Mouse (Mus musculus): ENCODE data around the gene Nme8.

Gene Nme8

GRCm38 (mm10) chr13:19697790-19698189 lies at the start of gene Nme8:
Gene Nme8 (minus strand): TSS chr13:19697794.
- no peak for DNase-seq (ENCODE audit: low spot score)

DNA sequence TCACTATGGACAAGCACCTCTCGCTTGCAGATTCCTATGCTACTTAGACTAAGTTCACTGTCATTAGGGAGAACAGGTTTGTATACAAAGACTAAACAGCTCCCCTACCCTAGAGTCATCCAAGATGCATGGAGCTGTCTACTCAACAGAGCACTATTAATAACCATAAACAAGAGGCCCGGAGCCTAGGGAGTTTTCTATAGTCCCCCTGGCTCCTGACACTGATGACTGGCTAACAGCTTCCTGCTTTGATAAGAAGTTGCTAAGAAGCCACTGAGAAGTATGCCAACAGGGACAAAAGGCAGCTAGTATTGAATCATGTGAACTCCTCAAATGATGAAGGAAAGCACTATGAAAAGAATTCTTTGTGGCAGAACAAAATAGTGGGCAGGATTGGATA lies 48.1 kb upstream of the Nme8 start:
- peak; percentile 12 for DNase-seq (ENCODE audit: low spot score)

- peak; percentile 3 for DNase-seq (ENCODE audit: low spot score)
These were observed 46.9 kb upstream of the Nme8 start for GRCm38 (mm10) chr13:19744536-19744935.

DNA sequence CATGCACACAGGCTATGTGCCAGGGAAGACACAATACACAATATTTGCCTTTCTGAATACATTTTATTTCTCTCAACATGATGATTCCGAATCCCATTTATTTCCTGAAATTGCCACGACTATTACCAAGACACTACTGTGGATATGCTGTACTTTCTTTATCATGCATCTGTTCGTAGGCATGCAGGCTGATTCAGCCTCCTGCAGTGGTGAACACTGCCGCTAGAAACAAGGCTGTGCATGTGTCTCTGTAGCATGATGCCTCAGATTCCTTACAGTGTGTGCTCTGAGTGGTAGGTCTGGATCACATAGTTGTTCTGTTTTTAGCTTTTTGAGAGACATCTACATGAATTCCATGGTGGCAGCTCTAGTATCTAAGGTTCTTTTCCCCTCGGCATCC lies 37.0 kb upstream of the Nme8 start:
- no peak for DNase-seq (ENCODE audit: low spot score)

DNA sequence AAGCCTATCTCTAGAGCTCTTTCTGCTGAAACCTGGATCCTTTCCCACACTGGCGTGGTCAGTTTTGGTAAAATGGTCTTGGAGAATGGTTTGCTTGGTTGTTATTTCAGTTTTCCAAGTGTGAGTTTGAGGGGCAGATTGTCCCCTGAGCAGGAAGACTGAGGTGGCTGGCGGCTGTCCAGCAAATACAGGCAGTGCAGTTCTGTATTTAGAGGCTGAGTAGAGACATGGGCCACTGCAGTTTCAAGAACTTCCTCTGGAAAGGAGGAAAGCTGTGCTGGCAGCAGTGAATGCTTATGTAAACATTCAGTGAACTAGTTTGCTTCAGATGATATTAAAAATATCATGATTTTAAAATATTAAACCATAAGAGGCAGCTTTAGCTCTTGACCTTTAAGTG lies 33.2 kb upstream of the Nme8 start:
- DNase-seq (ENCODE audit: low spot score) = no peak

- no peak for DNase-seq (ENCODE audit: low spot score)
These were observed 21.4 kb upstream of the Nme8 start for GRCm38 (mm10) chr13:19718954-19719353.

- DNase-seq (ENCODE audit: low spot score) = no peak
These were observed 19.6 kb upstream of the Nme8 start for GRCm38 (mm10) chr13:19717201-19717600.

DNA sequence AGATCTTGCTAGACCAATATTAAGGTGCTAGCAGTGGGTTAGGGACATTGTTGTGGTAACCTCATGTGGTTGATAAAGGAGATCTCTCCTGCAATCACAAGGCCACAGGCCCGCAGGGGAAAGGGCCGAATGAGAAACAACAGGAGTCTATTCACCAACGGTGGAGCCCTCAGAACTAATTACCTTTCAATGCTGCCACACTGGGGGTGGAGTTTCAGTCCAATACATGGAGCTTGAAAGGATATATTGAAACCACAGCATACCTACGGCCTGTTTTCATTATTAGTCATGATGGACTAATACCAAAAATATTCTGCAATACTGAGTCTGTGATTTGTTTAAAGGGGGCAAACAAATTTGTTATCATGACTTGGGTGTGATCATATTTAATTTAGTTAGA lies 6.2 kb upstream of the Nme8 start:
- DNase-seq (ENCODE audit: low spot score) = no peak

DNA sequence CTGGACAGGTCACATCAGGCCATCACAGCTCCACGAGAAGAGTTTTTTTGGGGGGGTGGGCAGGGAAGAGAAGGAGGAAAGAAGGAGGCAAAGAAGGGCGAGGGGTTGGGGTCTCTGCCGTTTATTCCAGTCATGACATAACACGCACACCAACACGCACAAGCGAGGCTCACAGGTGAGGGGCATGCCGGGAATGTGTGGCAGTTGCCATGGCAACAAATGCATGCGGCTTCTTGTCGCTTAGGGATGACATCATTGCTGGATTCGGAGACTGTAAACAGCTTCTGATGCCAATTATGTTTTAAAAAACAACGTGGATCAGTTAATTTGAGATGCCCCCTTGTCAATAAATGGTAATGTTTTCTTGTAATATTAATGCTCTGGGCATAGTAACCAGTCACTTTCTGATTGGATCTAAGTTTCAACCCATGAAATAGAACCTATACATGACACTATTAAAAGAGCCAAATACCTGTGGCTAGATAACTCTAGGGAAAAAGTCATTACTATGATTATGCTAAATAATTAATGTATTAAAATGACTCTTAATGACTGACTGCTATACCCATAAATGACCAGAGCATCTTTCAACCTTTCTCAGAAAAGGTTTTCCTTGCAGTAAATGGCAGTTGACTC lies 4.0 kb upstream of the Nme8 start:
- no peak for DNase-seq (ENCODE audit: low spot score)

DNA sequence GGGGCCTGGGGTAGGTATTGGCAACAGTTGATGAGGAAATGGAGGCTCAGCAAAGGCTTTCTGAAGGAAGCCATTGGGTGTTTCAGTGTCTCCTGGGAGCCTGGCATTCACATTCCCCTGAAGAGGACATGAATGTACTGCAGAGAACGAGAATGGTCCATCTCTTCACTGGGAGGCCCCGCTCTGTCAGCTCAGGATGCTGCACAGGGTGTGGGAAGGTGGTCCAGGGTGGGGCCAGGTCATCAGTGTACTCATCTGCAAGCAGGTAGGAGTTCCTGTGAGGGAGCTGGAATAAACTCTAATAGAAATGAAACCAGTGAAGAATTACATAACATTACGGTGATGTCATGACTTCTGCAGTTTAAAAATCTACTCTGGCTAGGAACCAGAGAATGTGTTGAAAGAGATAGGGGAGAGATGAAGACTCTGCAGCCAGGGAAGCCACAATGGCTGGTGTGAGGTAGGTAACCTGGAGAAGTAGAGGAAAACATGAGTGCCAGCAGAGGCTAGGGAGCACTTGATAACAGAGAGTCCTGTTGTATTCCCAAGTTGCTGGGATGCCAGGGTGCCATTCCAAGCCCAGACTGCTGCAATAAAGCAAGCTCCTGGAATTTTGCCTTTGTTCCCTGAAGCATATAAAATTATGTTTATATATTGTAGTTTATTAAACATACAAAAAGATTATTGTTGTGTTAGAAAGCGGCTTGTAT lies 3.3 kb upstream of the Nme8 start:
- no peak for DNase-seq (ENCODE audit: low spot score)

DNA sequence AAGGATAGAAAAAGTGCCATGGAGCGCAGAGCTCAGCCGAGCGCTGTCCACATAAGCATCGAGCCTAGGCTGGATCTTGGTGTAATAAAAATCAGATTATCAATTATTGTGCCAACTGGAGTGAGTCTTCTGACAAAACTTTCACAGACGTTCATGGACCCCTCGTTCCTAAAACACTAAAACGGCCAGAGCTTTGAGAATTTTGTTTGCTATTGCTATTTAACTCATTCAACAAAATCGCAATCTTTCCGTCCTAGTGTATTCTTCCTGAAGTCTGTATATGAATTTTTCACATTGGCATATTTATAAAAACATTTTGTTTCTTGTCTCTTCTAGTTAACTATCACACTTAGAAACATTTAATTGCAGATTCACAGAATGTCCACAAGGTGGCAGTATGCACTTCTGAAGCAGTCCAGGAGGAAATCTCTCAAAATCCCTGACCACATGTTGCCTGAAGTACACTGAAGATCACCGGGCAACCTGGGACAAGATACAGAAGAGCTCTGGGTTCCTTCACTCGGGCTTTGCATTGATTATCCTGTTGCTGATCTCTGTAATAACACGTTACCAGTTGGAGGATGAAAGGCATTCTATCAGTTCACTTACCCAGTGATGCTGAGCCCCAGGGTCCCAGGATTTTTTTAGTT lies 1.1 kb upstream of the Nme8 start:
- DNase-seq (ENCODE audit: low spot score) = peak; percentile 90

DNA sequence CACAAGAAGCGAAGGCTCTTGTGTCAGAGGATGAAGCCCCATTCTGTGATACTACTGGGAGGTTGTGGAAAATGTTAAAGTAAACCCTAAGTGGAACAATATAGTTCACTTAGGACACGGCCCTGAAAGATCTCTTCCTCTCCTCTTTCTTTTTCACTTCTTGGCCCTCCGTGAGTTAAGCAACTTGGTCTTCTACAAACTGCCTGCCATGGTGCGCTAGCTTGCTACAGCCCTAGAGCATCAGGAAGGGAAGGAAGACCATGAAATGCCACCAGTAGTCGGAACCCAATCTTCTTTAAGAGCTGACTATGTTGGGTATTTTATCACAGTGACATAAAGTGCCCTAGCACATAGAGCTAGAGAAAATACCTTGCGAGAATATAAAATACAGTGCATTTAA lies 7.2 kb downstream of the Nme8 start:
- no peak for DNase-seq (ENCODE audit: low spot score)

GRCm38 (mm10) chr13:19689971-19690370 lies 7.6 kb downstream of the Nme8 start:
- no peak for DNase-seq (ENCODE audit: low spot score)

- peak; percentile 78 for DNase-seq (ENCODE audit: low spot score)
These were observed 13.6 kb downstream of the Nme8 start for GRCm38 (mm10) chr13:19684007-19684406.

DNA sequence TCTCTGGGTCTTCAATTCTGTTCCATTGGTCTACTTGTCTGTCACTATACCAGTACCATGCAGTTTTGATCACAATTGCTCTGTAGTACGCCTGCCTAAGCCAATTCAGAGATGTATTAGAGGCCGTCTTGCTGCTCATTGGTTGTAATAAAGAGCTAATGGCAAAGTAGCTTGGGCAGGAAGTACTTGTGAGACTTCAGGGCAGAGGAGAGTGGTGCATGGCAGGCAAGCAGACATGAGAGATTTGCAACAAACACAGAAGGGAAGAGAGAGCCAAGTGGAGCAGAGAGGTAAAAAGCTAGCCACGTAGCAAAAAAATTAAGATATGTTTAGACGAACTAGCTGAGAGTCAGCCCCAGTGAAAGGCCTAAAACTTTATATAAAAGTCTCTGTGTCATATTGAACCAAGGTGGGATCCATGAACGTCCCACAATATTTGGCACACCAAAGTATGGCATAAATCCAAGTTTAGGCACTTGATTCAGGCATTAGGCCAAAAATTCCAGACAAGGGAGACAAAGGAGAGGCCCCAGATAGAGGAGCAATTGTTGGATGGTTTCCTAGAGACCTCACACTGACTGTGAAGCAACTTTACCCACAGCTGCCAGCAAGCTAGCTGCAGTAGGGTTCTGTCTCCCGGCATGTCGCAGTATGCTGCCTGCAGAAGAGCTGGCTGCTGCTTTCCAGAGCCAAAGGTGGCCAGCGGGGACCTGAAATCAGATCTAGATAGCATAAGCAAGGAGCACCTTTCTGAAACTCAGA lies 14.5 kb downstream of the Nme8 start:
- no peak for DNase-seq (ENCODE audit: low spot score)

DNA sequence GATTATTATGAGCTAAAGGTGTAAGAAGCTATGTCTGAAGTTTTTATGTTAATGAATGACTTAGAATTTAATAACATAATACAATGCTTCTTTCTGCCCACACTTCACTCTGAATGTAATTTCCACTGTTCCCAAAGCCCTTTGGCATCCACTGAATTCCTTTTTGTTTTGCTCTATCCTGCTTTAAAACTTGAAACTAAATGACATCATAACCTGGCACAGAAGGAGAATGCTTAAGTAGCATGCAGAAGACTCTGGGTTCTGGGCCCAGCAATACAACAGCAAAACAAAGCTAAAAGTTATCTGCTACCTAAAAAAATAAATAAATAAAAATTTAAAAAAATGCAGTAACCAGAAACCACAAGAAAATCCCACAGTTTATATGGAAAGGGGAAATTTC lies 23.0 kb downstream of the Nme8 start:
- DNase-seq (ENCODE audit: low spot score) = no peak

DNA sequence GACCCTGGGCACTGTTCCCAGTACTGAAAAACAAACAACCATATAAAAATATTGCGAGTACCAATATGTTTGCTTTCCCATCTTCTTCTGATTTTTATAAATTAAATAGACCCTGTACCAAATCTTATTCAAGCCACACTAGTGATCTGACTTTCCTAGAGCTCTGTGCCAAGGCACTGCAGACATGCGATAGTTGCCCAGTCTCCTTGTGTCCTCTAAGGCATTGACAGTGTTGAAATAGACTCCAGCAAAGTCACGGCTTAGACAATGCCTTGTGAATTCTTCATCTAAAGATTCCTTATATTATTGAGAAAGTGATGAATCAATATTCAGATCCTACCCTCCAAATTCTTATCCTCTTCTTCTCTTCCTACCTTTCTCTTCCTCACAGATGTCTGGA lies 23.6 kb downstream of the Nme8 start:
- no peak for DNase-seq (ENCODE audit: low spot score)

- DNase-seq (ENCODE audit: low spot score) = no peak
These were observed 29.0 kb downstream of the Nme8 start for GRCm38 (mm10) chr13:19668355-19669140.

DNA sequence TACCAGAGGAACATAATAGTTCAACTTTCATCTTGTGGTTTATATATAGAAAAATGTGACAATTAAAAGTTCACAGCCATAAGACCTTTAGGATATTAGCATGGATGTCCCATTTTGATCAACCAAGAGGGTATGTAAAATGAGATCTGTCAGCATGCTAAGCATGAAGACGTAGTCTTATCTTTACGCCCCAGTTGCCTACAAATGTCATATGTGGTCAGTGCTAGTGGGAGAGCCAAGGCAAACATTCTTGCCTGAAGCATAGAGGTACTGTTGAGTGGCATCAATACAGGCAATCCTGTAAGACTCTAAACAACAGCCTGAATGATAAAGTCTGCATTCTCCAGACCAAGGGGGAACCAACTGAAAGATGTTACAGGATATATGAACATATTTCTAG lies 45.2 kb downstream of the Nme8 start:
- no peak for DNase-seq (ENCODE audit: low spot score)

- DNase-seq (ENCODE audit: low spot score) = no peak
These were observed 47.8 kb downstream of the Nme8 start for GRCm38 (mm10) chr13:19649824-19650223.

- DNase-seq (ENCODE audit: low spot score) = no peak
These were observed 53.4 kb downstream of the Nme8 start for GRCm38 (mm10) chr13:19644225-19644624.

GRCm38 (mm10) chr13:19643519-19643918 lies 54.1 kb downstream of the Nme8 start:
- no peak for DNase-seq (ENCODE audit: low spot score)

Data from retina, embryonic 14.5 days (tissue).